8 mouse cellular contexts compared by ENCODE assay signal in the genomic region with DNA sequence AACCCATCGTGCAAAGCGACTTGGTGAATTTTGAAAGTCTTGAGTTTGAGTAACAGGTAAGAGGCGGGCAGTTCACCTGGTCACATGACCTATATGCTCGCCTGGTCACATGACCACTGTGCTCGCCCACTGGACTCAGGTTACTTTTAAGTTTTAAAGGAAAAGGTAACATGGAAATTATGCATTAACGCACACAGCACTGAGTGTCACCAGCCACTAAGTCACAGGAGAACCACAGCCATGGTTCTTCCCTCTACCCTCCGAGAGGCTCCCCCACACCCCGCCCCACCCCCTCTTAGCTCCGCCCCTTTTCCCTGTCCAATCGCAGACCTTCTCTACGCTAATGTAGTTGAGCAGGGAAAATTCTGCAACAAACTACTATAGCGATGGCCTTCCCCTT. TPM values are rescaled to one million over a fixed set of nuclear protein-coding genes. Genes with fewer than 3 reads are reported as not detected.
A peak's percentile ranks its signal among the peaks of the same experiment; 100 is the strongest.
DNase-seq lines count a peak whose midpoint lies in the region; ATAC-seq and TF ChIP-seq lines count a peak whose summit lies in the region.
"Had no signal": no experiment of that assay in that cellular context is flagged by ENCODE, and none has a peak within 500 bp of the region (broad histone marks: within the 10 kb centered on the region; RNA-seq: fewer than 3 reads in every experiment).

No protein-coding gene starts in this region.

- no peaks in the 10 kb centered on the region for H3K9me3 ChIP-seq in lung, embryonic 16.5 days (ENCODE audit: control insufficient read depth, low read length)
- no peaks in the 10 kb centered on the region for H3K9me3 ChIP-seq in hindbrain, postnatal 0 days (ENCODE audit: low read length)
- H3K9me3 ChIP-seq in limb, embryonic 15.5 days = no peaks in the 10 kb centered on the region
- no peaks in the 10 kb centered on the region for H3K9me3 ChIP-seq in stomach, embryonic 16.5 days (replicated peaks; ENCODE audit: control insufficient read depth, low read length)

- H3K36me3 ChIP-seq in lung, embryonic 16.5 days (ENCODE audit: control insufficient read depth, insufficient read depth, low read length) = no peaks in the 10 kb centered on the region
- no peaks in the 10 kb centered on the region for H3K36me3 ChIP-seq in hindbrain, postnatal 0 days (ENCODE audit: insufficient read depth, low read length)
- H3K36me3 ChIP-seq in limb, embryonic 15.5 days = no peaks in the 10 kb centered on the region
- no peaks in the 10 kb centered on the region for H3K36me3 ChIP-seq in stomach, embryonic 16.5 days (ENCODE audit: control insufficient read depth, insufficient read depth, low read length)

- no peaks in the 10 kb centered on the region; the same call in 1 of the 2 replicates for H3K4me1 ChIP-seq in lung, embryonic 16.5 days (replicated peaks; ENCODE audit: control insufficient read depth, insufficient read depth, low read length)
- H3K4me1 ChIP-seq in hindbrain, postnatal 0 days (ENCODE audit: insufficient read depth, low read length) = no peaks in the 10 kb centered on the region
- H3K4me1 ChIP-seq in limb, embryonic 15.5 days = 0 out of 2 replicates have a peak, but pooled peaks cover 4% of the 10 kb centered on the region
- no peaks in the 10 kb centered on the region for H3K4me1 ChIP-seq in stomach, embryonic 16.5 days (ENCODE audit: control insufficient read depth, insufficient read depth, low read length)

- no peak for DNase-seq in lung, postnatal 25 days (ENCODE audit: low spot score)
- no peak for DNase-seq in hindbrain, postnatal 0 days (ENCODE audit: low spot score)
- no peak for DNase-seq in left cerebral cortex, adult 9 months (ENCODE audit: low spot score in 2 of 2)
- DNase-seq: gastrocnemius, postnatal 25 days had no signal

- WGBS in lung, embryonic 16.5 days = 35% methylated on average over 12 of the region's 12 CpGs
- 43% methylated on average over 12 of the region's 12 CpGs for WGBS in hindbrain, postnatal 0 days
- WGBS in limb, embryonic 15.5 days = 33% methylated on average over 12 of the region's 12 CpGs
- WGBS in stomach, embryonic 16.5 days = 28% methylated on average over 12 of the region's 12 CpGs

- peak overlapping the region; percentile 27 for H3K4me3 ChIP-seq in lung, embryonic 16.5 days (ENCODE audit: low read length)
- no peak overlapping the region for H3K4me3 ChIP-seq in hindbrain, postnatal 0 days (ENCODE audit: low read length)
- peak overlapping the region; percentile 17; the same call in 1 of the 2 replicates for H3K4me3 ChIP-seq in limb, embryonic 15.5 days
- peak overlapping the region; percentile 28 for H3K4me3 ChIP-seq in stomach, embryonic 16.5 days (replicated peaks; ENCODE audit: low read length)

- H3K27me3 ChIP-seq in lung, embryonic 16.5 days (ENCODE audit: control insufficient read depth, insufficient read depth, low read depth, low read length) = peaks cover 5% of the 10 kb centered on the region
- H3K27me3 ChIP-seq in hindbrain, postnatal 0 days (ENCODE audit: insufficient read depth, low read length) = peaks cover 11% of the 10 kb centered on the region
- peaks cover 19% of the 10 kb centered on the region for H3K27me3 ChIP-seq in limb, embryonic 15.5 days
- H3K27me3 ChIP-seq in stomach, embryonic 16.5 days (ENCODE audit: control insufficient read depth, insufficient read depth, low read length) = no peaks in the 10 kb centered on the region; the same call in 1 of the 2 replicates

- H3K27ac ChIP-seq in lung, embryonic 16.5 days (ENCODE audit: low read length) = no peak overlapping the region
- no peak overlapping the region for H3K27ac ChIP-seq in hindbrain, postnatal 0 days
- no peak overlapping the region for H3K27ac ChIP-seq in limb, embryonic 15.5 days
- no peak overlapping the region for H3K27ac ChIP-seq in stomach, embryonic 16.5 days (ENCODE audit: low read length)

- no peak overlapping the region for H3K9ac ChIP-seq in lung, embryonic 16.5 days (ENCODE audit: low read length)
- H3K9ac ChIP-seq in hindbrain, postnatal 0 days (replicated peaks; ENCODE audit: low read length) = no peak overlapping the region
- H3K9ac ChIP-seq in limb, embryonic 15.5 days = no peak overlapping the region
- no peak overlapping the region for H3K9ac ChIP-seq in stomach, embryonic 16.5 days (ENCODE audit: low read length)

- peak; percentile 18; the same call in 1 of the 2 replicates for ATAC-seq in lung, embryonic 16.5 days (ENCODE audit: low read depth)
- ATAC-seq in hindbrain, postnatal 0 days = no peak
- ATAC-seq in limb, embryonic 15.5 days (ENCODE audit: insufficient number of reproducible peaks, low FRiP score, low TSS enrichment, low read depth) = no peak
- peak; percentile 13; the same call in 1 of the 2 replicates for ATAC-seq in stomach, embryonic 16.5 days (ENCODE audit: insufficient read depth, low FRiP score)
- ATAC-seq in erythroblast, adult 5-6 weeks (replicated peaks; ENCODE audit: low FRiP score, poor library complexity, severe bottlenecking) = no peak

- H3K4me2 ChIP-seq in lung, embryonic 16.5 days (ENCODE audit: low read depth, low read length) = peak overlapping the region; percentile 26; the same call in 1 of the 2 replicates
- peak overlapping the region; percentile 6; the same call in 1 of the 2 replicates for H3K4me2 ChIP-seq in hindbrain, postnatal 0 days (ENCODE audit: low read depth, low read length)
- no peak overlapping the region; the same call in 1 of the 2 replicates for H3K4me2 ChIP-seq in limb, embryonic 15.5 days
- peak overlapping the region; percentile 16 for H3K4me2 ChIP-seq in stomach, embryonic 16.5 days (ENCODE audit: low read depth, low read length)

- TF ChIP-seq CTCF in hindbrain, postnatal 0 days (IDR thresholded peaks at IDR 0.05; ENCODE audit: low read depth) = no peak

RNA-seq across cellular contexts. Expression of a gene that starts 13.9 kb away (rescaled TPM):
- polyA plus RNA-seq in lung, embryonic 16.5 days (2015; fragmentation: Nextera tagmentation; extraction: Ambion mirVana) = not detected in 2 replicates
- not detected in 2 replicates for total RNA-seq in hindbrain, postnatal 0 days (2014; rRNA removed)
- not detected in 2 replicates for polyA plus RNA-seq in hindbrain, postnatal 0 days (2015; fragmentation: Nextera tagmentation; extraction: Ambion mirVana)
- not detected in 2 replicates for polyA plus RNA-seq in limb, embryonic 15.5 days (2015; fragmentation: Nextera tagmentation; extraction: Ambion mirVana)
- polyA plus RNA-seq in stomach, embryonic 16.5 days (2015; fragmentation: Nextera tagmentation; extraction: Ambion mirVana) = 0.04 TPM in 1 of 2 replicates, not detected in the other
- 0.21 TPM in 1 of 2 replicates, not detected in the other for total RNA-seq in erythroblast, adult 5-6 weeks (2015; ENCODE audit: low replicate concordance)
- 0.14 TPM in 1 of 2 replicates, not detected in the other for total RNA-seq in erythroblast, adult 5-6 weeks (2017; ENCODE audit: low replicate concordance)
- total RNA-seq: gastrocnemius, postnatal 25 days had no signal

Comparison
In these comparisons a context has a peak if more than half of its experiments do, and no peak if none do; other contexts are left out.
1. ATAC-seq: peak in lung, embryonic 16.5 days (single experiment) and stomach, embryonic 16.5 days (single experiment); none in hindbrain, postnatal 0 days (single experiment), limb, embryonic 15.5 days (single experiment) and erythroblast, adult 5-6 weeks (single experiment).